Mouse (Mus musculus) lung, postnatal 0 days (tissue): ENCODE measurements around the gene Jagn1. TPM values are rescaled to one million over a fixed set of nuclear protein-coding genes. Genes with fewer than 3 reads are reported as not detected.

Experiments
- ATAC-seq: fragments of 200-750 bp; cut with Nextera tagmentation; 2 replicates; pipeline ENCODE4 v1.8.0; 2017; ENCODE audit warnings: moderate library complexity
- DNase-seq: peaks from one replicate; pipeline ENCODE4 v3.0.0-alpha.2; 2016; ENCODE audit warnings: low spot score
- H3K27ac ChIP-seq: fragments of 300-500 bp; sonication (generic); 2 replicates; pipeline ENCODE4 v1.5.1; 2014; ENCODE audit warnings: antibody characterized with exemption, mild to moderate bottlenecking, low read length, mixed read lengths
- H3K27me3 ChIP-seq: fragments of 300-500 bp; sonication (generic); replicated peaks from 2 replicates; pipeline ENCODE4 v1.6.1; 2014; ENCODE audit warnings: low read length, mixed read lengths; ENCODE audit not compliant: insufficient read depth
- H3K36me3 ChIP-seq: fragments of 300-500 bp; sonication (generic); 2 replicates; pipeline ENCODE4 v1.6.1; 2014; ENCODE audit warnings: low read length, mixed read lengths; ENCODE audit not compliant: insufficient read depth
- H3K4me1 ChIP-seq: fragments of 300-500 bp; sonication (generic); 2 replicates; pipeline ENCODE4 v1.6.1; 2014; ENCODE audit warnings: antibody characterized with exemption, low read depth, low read length, mixed read lengths; ENCODE audit not compliant: insufficient read depth
- H3K4me2 ChIP-seq: fragments of 300-500 bp; sonication (generic); replicated peaks from 2 replicates; pipeline ENCODE4 v1.6.1; 2014; ENCODE audit warnings: low read depth, mild to moderate bottlenecking, low read length, moderate library complexity, mixed read lengths
- H3K4me3 ChIP-seq: fragments of 300-500 bp; sonication (generic); 2 replicates; pipeline ENCODE4 v1.5.1; 2014; ENCODE audit warnings: low read depth, low read length
- H3K9ac ChIP-seq: fragments of 300-500 bp; sonication (generic); replicated peaks from 2 replicates; pipeline ENCODE4 v1.6.1; 2014; ENCODE audit warnings: low read depth, mild to moderate bottlenecking
- H3K9me3 ChIP-seq: fragments of 300-500 bp; sonication (generic); 2 replicates; pipeline ENCODE4 v1.6.1; 2016; ENCODE audit warnings: low read length, mixed read lengths
- CTCF ChIP-seq: IDR thresholded peaks from 2 replicates; pipeline ENCODE4 v1.5.1; 2016; ENCODE audit warnings: antibody characterized with exemption, mild to moderate bottlenecking
- EP300 ChIP-seq: IDR thresholded peaks from 2 replicates; pipeline ENCODE4 v1.6.1; 2016; ENCODE audit warnings: antibody characterized with exemption, mild to moderate bottlenecking, control low read depth
- WGBS: fragments of 180-500 bp; shearing (Covaris S2); extraction: QIAGEN DNeasy Blood & Tissue Kit; methylation state at CpG from one replicate; pipeline ENCODE4 v1.1.7; 2014; 5-methylcytosine and 5-hydroxymethylcytosine counted together
- polyA plus RNA-seq: library from polyadenylated mRNA; unstranded; fragments of >200 nt; fragmentation: Nextera tagmentation; extraction: Ambion mirVana; gene quantifications from 2 replicates; pipeline ENCODE4 v1.2.1, GENCODE M21; 2015

The Jagn1 gene
- polyA plus RNA-seq, 1 experiment from 2014 or later: 60.1 TPM

DNA sequence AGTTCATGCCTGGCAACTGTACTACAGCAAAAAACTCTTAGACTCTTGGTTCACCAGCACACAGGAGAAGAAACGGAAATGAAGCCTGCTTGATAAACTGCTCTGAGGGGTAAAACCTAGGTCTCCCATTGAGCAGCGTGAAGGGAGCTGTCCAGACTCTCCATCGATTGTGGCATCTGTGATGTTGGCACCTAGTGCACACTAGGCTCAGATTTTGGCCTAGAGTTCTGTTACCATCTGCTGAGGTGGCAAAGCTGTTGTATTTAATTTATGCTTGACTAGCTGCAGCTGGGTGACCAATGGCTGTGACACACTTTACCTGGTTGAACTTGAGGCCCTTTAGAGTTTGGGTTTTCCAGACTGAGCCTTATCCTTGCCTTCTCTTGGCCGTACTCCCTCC lies 5.3 kb downstream of the Jagn1 start:
- no peaks in the 10 kb centered on the region for H3K9me3 ChIP-seq

DNA sequence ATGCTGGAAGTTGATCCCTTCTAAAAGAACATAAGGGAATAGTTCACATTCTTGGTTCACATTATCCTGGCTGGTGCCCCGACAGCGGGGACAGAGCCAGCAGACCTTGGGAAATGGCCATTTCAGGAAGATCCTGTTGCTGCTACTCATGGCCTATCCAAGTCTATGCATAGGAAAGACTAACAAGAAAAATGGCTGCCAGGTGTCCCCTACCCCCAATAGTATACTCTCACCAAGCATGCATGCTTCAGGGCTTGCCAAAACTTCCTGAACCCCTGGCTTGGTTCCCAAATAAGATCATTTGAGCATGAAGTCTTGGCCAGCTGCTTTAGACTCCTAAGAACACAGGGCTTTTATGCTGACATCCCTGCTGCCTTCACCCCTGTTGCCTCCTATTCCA lies 9.5 kb downstream of the Jagn1 start:
- Histone ChIP-seq H3K27ac (no peak overlapping the region), H3K36me3 (0 out of 2 replicates have a peak, but pooled peaks cover 3% of the 10 kb centered on the region), H3K4me3 (no peak overlapping the region), H3K9ac (no peak overlapping the region), H3K9me3 (no peaks in the 10 kb centered on the region), H3K4me1 (no peaks in the 10 kb centered on the region), H3K27me3 (no peaks in the 10 kb centered on the region), H3K4me2 (no peak overlapping the region)
- whole genome bisulfite sequencing: 52% methylated on average over 2 of the region's 2 CpGs
- TF ChIP-seq EP300 (no peak), CTCF (no peak)
- DNase-seq (no peak), ATAC-seq (no peak; the same call in 1 of the 2 replicates)

More for the DNA sequence above, 5.3 kb downstream of the Jagn1 start:
- Histone ChIP-seq H3K4me1 (no peaks in the 10 kb centered on the region), H3K27me3 (no peaks in the 10 kb centered on the region), H3K36me3 (0 out of 2 replicates have a peak, but pooled peaks cover 3% of the 10 kb centered on the region), H3K27ac (no peak overlapping the region), H3K4me2 (no peak overlapping the region), H3K4me3 (no peak overlapping the region), H3K9ac (no peak overlapping the region)
- ATAC-seq (no peak), DNase-seq (no peak)
- TF ChIP-seq EP300 (no peak), CTCF (no peak)
- WGBS: 96% methylated on average over 4 of the region's 4 CpGs

DNA sequence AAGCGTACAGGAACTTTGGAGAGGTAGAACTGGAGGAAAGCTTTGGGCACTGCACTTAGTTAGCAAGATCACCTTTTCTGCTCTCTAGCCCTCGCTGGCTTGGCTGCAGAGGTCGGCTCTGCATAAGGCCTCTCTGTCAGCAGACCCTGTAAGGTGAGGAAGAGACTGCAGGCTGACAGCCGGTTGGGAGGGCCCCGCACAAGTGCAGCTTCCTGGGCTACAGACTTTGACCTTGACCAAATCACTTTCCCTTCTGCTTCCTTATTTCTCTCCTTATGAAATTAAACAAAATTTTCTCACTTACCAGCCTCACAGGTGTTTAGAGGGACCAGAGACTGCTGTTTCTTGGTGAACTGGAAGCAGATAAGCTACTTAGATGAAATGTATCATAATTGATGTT lies 12.6 kb downstream of the Jagn1 start:
- Histone ChIP-seq H3K9me3 (no peaks in the 10 kb centered on the region), H3K27me3 (no peaks in the 10 kb centered on the region), H3K4me2 (no peak overlapping the region), H3K27ac (no peak overlapping the region), H3K36me3 (no peaks in the 10 kb centered on the region), H3K4me3 (no peak overlapping the region), H3K4me1 (no peaks in the 10 kb centered on the region), H3K9ac (no peak overlapping the region)
- DNase-seq (no peak), ATAC-seq (no peak)
- 48% methylated on average over 5 of the region's 5 CpGs for WGBS
- TF ChIP-seq CTCF (no peak), EP300 (no peak)

DNA sequence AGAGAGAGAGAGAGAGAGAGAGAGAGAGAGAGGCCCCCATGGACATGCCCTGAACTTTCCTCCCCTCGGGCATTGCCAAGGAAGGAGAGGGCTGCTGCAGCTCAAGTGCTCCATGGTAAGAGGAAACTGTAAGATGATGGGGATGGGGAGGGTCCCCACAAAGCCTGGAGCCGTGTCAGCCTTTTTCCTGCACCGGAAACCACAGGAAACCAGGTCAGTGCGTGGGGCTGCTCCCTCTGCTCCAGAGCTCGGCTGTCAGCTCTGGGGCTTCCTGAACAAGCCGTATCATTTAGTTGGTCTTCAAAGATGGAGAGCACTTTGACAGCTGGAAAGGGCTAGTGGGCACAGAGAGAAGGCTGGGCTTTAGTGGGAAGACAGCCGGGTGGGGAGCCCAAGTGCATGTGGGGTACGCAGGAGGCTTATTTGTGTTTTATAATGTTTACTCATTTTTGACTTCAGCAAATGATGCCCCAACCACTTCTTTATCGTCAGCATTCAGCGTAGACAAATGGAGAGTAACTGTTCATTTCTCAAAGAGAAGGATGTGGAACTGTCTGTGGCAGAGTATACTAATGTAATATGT lies 15.7 kb downstream of the Jagn1 start, which contains the start of gene Il17re:
TSS of gene Il17re (plus strand) at position 533 of the 583 bp plus-strand sequence.
- H3K4me2 ChIP-seq: peak within 1 kb of the TSS; percentile 49
- peak within 1 kb of the TSS; percentile 10; the same call in 1 of the 2 replicates for H3K4me3 ChIP-seq
- no peak for TF ChIP-seq EP300
- TF ChIP-seq CTCF: no peak
- ATAC-seq: no peak
- DNase-seq: no peak
- H3K27ac ChIP-seq: peak within 1 kb of the TSS; percentile 74
- WGBS: 40% methylated on average over 10 of the region's 10 CpGs
- H3K9me3 ChIP-seq: no peaks in the 10 kb centered on the region
- no peaks in the 10 kb centered on the region for H3K27me3 ChIP-seq
- no peaks in the 10 kb centered on the region for H3K36me3 ChIP-seq
- H3K4me1 ChIP-seq: no peaks in the 10 kb centered on the region
- H3K9ac ChIP-seq: no peak within 1 kb of the TSS; the same call in 1 of the 2 replicates

- no peaks in the 10 kb centered on the region for H3K27me3 ChIP-seq
- H3K4me1 ChIP-seq: no peaks in the 10 kb centered on the region
- H3K9me3 ChIP-seq: no peaks in the 10 kb centered on the region
- no peaks in the 10 kb centered on the region for H3K36me3 ChIP-seq
- ATAC-seq: peak; percentile 99
- peak overlapping the region; percentile 74 for H3K27ac ChIP-seq
- WGBS: 48% methylated on average over 10 of the region's 10 CpGs
- H3K4me3 ChIP-seq: peak overlapping the region; percentile 10; the same call in 1 of the 2 replicates
- DNase-seq: peak; percentile 88
- peak; percentile 9; the same call in 1 of the 2 replicates for TF ChIP-seq CTCF
- TF ChIP-seq EP300: no peak
- H3K9ac ChIP-seq: no peak overlapping the region; the same call in 1 of the 2 replicates
- peak overlapping the region; percentile 49 for H3K4me2 ChIP-seq
Observed at GRCm38 (mm10) chr6:113458635-113459034, 16.3 kb downstream of the Jagn1 start.

- no peaks in the 10 kb centered on the region for H3K36me3 ChIP-seq
- H3K4me1 ChIP-seq: no peaks in the 10 kb centered on the region
- 46% methylated on average over 7 of the region's 7 CpGs for WGBS
- H3K27me3 ChIP-seq: no peaks in the 10 kb centered on the region
- no peak overlapping the region for H3K4me3 ChIP-seq
- ATAC-seq: no peak
- H3K9me3 ChIP-seq: no peaks in the 10 kb centered on the region
- no peak for DNase-seq
- no peak overlapping the region for H3K4me2 ChIP-seq
- TF ChIP-seq EP300 (no peak), CTCF (no peak)
- H3K27ac ChIP-seq: no peak overlapping the region
- H3K9ac ChIP-seq: no peak overlapping the region
Observed at GRCm38 (mm10) chr6:113464040-113464439, 21.7 kb downstream of the Jagn1 start.
